Comparison of ENCODE assay signal across 7 mouse cellular contexts in the genomic region with DNA sequence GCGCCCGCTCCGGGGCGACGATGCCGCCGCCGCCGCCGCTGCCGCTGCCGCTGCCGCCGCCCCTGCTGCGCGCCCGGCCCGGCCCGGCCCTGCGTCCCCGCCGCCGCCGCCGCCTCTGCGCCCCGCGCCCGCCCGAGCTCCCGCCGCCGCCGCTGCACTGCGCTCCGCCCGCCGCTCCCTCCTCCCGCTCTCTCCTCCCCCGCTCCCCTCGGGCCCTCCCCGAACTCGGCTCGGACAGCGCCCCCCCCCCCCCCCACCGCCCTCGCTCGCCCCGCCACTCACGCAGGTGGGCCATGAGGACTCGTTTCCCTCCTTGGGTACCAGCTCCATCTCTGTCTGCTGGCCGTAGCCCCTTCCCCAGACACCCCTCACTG. TPM values are rescaled to one million over a fixed set of nuclear protein-coding genes. Genes with fewer than 3 reads are reported as not detected.
DNase-seq lines count a peak whose midpoint lies in the region; ATAC-seq and TF ChIP-seq lines count a peak whose summit lies in the region.

No protein-coding gene starts in this region.

- H3K27ac ChIP-seq in liver, embryonic 12.5 days = no peak overlapping the region
- no peak overlapping the region for H3K27ac ChIP-seq in liver, postnatal 0 days (ENCODE audit: low read depth)
- no peak overlapping the region for H3K27ac ChIP-seq in hindbrain, embryonic 12.5 days
- no peak overlapping the region for H3K27ac ChIP-seq in neural tube, embryonic 13.5 days (replicated peaks)

- TF ChIP-seq EP300 in liver, postnatal 0 days (IDR thresholded peaks at IDR 0.05; ENCODE audit: low read depth) = no peak

- no peak for DNase-seq in liver, postnatal 0 days
- DNase-seq in embryo, embryonic 10.5 days (ENCODE audit: low spot score) = peak; percentile 3
- no peak for DNase-seq in MN1 (ENCODE audit: low spot score)
- DNase-seq in lung, postnatal 14 days = no peak

- no peak overlapping the region for H3K9ac ChIP-seq in liver, embryonic 12.5 days
- H3K9ac ChIP-seq in liver, postnatal 0 days (replicated peaks) = no peak overlapping the region
- peak overlapping the region; percentile 74 for H3K9ac ChIP-seq in hindbrain, embryonic 12.5 days
- peak overlapping the region; percentile 81 for H3K9ac ChIP-seq in neural tube, embryonic 13.5 days

- H3K36me3 ChIP-seq in liver, embryonic 12.5 days = no peaks in the 10 kb centered on the region
- H3K36me3 ChIP-seq in liver, postnatal 0 days (replicated peaks; ENCODE audit: insufficient read depth, low read length) = no peaks in the 10 kb centered on the region
- H3K36me3 ChIP-seq in hindbrain, embryonic 12.5 days = no peaks in the 10 kb centered on the region
- H3K36me3 ChIP-seq in neural tube, embryonic 13.5 days = no peaks in the 10 kb centered on the region

- H3K27me3 ChIP-seq in liver, embryonic 12.5 days (replicated peaks) = peaks cover 87% of the 10 kb centered on the region
- H3K27me3 ChIP-seq in liver, postnatal 0 days (ENCODE audit: insufficient read depth, low read length) = peaks cover 35% of the 10 kb centered on the region
- peaks cover 58% of the 10 kb centered on the region for H3K27me3 ChIP-seq in hindbrain, embryonic 12.5 days
- peaks cover 56% of the 10 kb centered on the region for H3K27me3 ChIP-seq in neural tube, embryonic 13.5 days

- 0 out of 2 replicates have a peak, but pooled peaks cover 2% of the 10 kb centered on the region for H3K4me1 ChIP-seq in liver, embryonic 12.5 days
- H3K4me1 ChIP-seq in liver, postnatal 0 days (ENCODE audit: insufficient read depth) = no peaks in the 10 kb centered on the region
- peaks cover 4% of the 10 kb centered on the region for H3K4me1 ChIP-seq in hindbrain, embryonic 12.5 days
- H3K4me1 ChIP-seq in neural tube, embryonic 13.5 days (replicated peaks) = peaks cover 9% of the 10 kb centered on the region

- H3K9me3 ChIP-seq in liver, embryonic 12.5 days (replicated peaks) = no peaks in the 10 kb centered on the region
- no peaks in the 10 kb centered on the region for H3K9me3 ChIP-seq in liver, postnatal 0 days (ENCODE audit: low read length)
- H3K9me3 ChIP-seq in hindbrain, embryonic 12.5 days (replicated peaks) = no peaks in the 10 kb centered on the region
- H3K9me3 ChIP-seq in neural tube, embryonic 13.5 days = no peaks in the 10 kb centered on the region

- peak overlapping the region; percentile 21; the same call in 1 of the 2 replicates for H3K4me3 ChIP-seq in liver, embryonic 12.5 days
- H3K4me3 ChIP-seq in liver, postnatal 0 days (ENCODE audit: low read depth, low read length) = no peak overlapping the region
- peak overlapping the region; percentile 59 for H3K4me3 ChIP-seq in hindbrain, embryonic 12.5 days
- peak overlapping the region; percentile 65 for H3K4me3 ChIP-seq in neural tube, embryonic 13.5 days

- ATAC-seq in liver, embryonic 12.5 days = no peak
- ATAC-seq in liver, postnatal 0 days = no peak
- no peak for ATAC-seq in hindbrain, embryonic 12.5 days (ENCODE audit: low FRiP score)
- peak; percentile 66; the same call in 1 of the 2 replicates for ATAC-seq in neural tube, embryonic 13.5 days (ENCODE audit: low read depth)

- H3K4me2 ChIP-seq in liver, embryonic 12.5 days = peak overlapping the region; percentile 50
- no peak overlapping the region for H3K4me2 ChIP-seq in liver, postnatal 0 days (ENCODE audit: low read depth, low read length)
- H3K4me2 ChIP-seq in hindbrain, embryonic 12.5 days (replicated peaks) = peak overlapping the region; percentile 99
- H3K4me2 ChIP-seq in neural tube, embryonic 13.5 days = peak overlapping the region; percentile 97

- TF ChIP-seq CTCF in liver, postnatal 0 days (IDR thresholded peaks at IDR 0.05; ENCODE audit: low read depth) = no peak

- under 1% methylated on average over 18 of the region's 52 CpGs for WGBS in liver, embryonic 12.5 days (ENCODE audit: insufficient replicate concordance)
- 3% methylated on average over 9 of the region's 52 CpGs for WGBS in liver, postnatal 0 days (ENCODE audit: insufficient replicate concordance)
- under 1% methylated on average over 23 of the region's 52 CpGs for WGBS in hindbrain, embryonic 12.5 days
- 2% methylated on average over 9 of the region's 52 CpGs for WGBS in neural tube, embryonic 13.5 days

RNA-seq across cellular contexts. Expression of a gene that starts 0.5 kb away (rescaled TPM):
- polyA plus RNA-seq in liver, embryonic 12.5 days (2016; fragmentation: Nextera tagmentation; extraction: Ambion mirVana) = 0.30 and 0.35 TPM in 2 replicates
- 0.20 and 0.41 TPM in 2 replicates for polyA plus RNA-seq in liver, postnatal 0 days (2015; fragmentation: Nextera tagmentation; extraction: Ambion mirVana)
- polyA plus RNA-seq in hindbrain, embryonic 12.5 days (2016; fragmentation: Nextera tagmentation; extraction: Ambion mirVana) = 12.1 and 12.4 TPM in 2 replicates
- 22.0 and 23.4 TPM in 2 replicates for polyA plus RNA-seq in neural tube, embryonic 13.5 days (2015; fragmentation: Nextera tagmentation; extraction: Ambion mirVana)

Comparison
In these comparisons a context has a peak if more than half of its experiments do, and no peak if none do; other contexts are left out.
1. H3K9ac ChIP-seq: peak in hindbrain, embryonic 12.5 days (single experiment) and neural tube, embryonic 13.5 days (single experiment); none in liver, embryonic 12.5 days (single experiment) and liver, postnatal 0 days (single experiment).